Mouse (Mus musculus) erythroblast, adult 5-6 weeks (primary cell): ENCODE data around the gene Olfr1362. TPM values are rescaled to one million over a fixed set of nuclear protein-coding genes. Genes with fewer than 3 reads are reported as not detected.

Experiments used
- ATAC-seq: replicated peaks from 2 replicates; pipeline ENCODE4 v1.8.0; 2016; ENCODE audit warnings: moderate number of reproducible peaks, mild to moderate bottlenecking, moderate TSS enrichment, inconsistent platforms; ENCODE audit not compliant: poor library complexity, low FRiP score, severe bottlenecking
- total RNA-seq, 2 experiments: library from RNA; stranded (forward) in 1 of 2; stranded (reverse) in 1 of 2; fragments of 150-400 nt in 1 of 2; fragments of 200-764, 138-1000 nt in 1 of 2; gene quantifications; 2 replicates each; pipeline versions ENCODE4 v1.2.3 to v1.2.4; 2015 to 2017; ENCODE audit warnings: low replicate concordance in 2 of 2

Gene Olfr1362
- total RNA-seq (2015; ENCODE audit: low replicate concordance) (not detected in 2 replicates), total RNA-seq (2017; ENCODE audit: low replicate concordance) (not detected in 2 replicates)

DNA sequence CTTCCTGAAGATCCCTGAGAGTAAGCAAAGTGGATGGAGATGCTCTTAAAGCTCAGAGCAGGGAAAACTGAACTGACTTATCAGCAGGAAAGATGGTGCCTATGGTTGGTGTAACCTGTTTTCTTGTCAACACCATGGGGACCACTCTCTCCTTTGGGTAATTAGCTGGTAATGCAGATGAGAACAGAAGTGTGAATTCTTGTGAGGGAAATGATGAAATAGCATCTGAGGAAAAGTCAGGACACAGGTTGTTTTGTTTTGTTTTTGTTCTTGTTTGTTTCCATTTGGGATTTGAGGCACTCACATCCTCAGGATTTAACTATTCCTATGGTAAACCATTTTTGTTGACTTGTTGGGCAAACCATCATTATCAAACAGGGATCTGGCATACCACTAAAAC is at the start of gene Olfr1362:
Olfr1362 (minus strand) TSS at position 101 of the 400 bp plus-strand sequence.
- ATAC-seq = no peak

DNA sequence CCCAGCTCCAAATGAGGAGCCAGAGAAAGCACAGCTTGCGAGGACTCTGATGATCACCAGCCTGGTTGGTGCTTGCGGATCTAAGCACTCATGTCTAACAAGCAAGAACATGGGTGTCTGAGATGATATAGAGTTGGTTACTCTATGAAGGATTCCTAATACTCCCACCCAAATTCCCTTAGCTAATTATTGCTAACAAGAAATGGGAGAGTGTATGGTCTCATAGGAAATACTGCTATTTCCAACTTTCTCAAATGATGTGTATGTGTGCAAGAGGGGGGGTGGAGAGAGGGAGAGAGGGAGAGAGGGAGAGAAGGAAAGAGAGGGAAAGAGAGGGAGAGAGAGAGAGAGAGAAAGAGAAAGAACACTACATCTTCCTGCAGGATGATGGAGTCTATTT is 49.5 kb upstream of the Olfr1362 start, which contains the start of gene Olfr1361:
Olfr1361 (minus strand) TSS at position 101 of the 400 bp plus-strand sequence.
- no peak for ATAC-seq

DNA sequence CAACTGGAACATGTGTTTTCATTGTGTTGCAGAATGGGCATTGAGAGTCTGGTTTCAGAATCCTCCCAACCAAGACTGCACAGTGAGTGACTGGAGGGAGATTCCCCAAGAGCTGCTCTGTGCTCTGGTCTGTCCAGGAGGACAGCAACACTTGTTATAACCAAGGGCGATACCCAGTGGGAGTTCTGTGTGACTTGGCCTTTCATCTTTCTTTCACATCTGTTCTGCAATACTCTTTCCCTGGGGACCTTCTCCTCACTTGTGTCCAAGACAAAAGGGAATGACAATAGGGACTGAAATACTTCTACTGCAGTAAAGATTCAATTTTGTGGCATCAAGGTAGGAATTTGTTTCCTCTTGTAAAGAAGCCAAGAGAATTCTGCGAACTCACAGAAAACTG is 28.6 kb upstream of the Olfr1362 start, which contains the start of gene Olfr11:
Olfr11 (minus strand) TSS at position 101 of the 400 bp plus-strand sequence.
- ATAC-seq = no peak

DNA sequence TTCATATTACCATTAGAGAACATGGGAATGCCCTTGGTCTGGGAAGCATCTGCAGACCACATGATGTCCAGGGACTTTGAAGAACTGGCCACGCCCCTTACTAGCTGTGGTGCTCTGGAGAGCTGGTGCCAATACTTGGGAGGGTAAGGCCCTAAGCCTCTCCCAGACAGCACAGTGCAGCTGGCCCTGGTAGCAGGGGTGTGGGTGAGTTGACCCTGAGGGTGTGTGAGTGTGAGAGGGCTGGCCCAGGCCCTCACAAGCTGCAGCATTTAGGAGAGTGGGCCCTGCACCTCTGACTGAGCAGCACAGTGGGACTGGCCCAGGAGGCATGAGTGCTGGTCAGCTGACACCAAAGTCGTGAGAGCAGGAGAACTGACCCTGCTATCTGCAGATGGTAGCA is 22.2 kb downstream of the Olfr1362 start:
- ATAC-seq = no peak; the same call in 1 of the 2 replicates

DNA sequence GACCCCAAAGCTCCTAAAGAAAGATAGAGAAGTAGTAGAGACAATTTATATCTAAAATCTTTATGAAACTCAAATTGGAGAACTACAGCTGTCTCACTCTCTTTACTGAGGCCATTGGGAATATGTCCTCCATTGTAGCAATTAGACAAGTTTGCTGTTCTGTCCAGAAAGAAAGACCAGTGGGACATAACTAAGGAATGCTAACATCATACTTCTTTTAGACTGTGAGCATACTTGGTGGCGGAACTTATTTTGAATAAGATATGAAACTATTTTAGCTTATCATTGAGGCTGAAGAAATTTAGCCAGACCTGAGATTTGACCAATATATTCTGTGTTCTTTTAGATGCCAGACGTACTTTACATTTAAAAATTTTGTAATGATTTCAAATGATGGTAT is 32.2 kb downstream of the Olfr1362 start, which contains the start of gene Olfr1364:
Olfr1364 (minus strand) TSS at position 101 of the 400 bp plus-strand sequence.
- ATAC-seq = no peak

Other genes starting within 250 kb of the Olfr1362 start
Only the 30 nearest of the 34 such genes appear.
- gene Pgbd1, start 173.0 kb downstream of the Olfr1362 start, total RNA-seq (2015; ENCODE audit: low replicate concordance) = not detected in 2 replicates
- 1.1 TPM in 1 of 2 replicates, not detected in the other for gene Pgbd1, start 173.0 kb downstream of the Olfr1362 start, total RNA-seq (2017; ENCODE audit: low replicate concordance)
- 3.8 and 4.8 TPM in 2 replicates for gene Zscan26, start 160.3 kb downstream of the Olfr1362 start, total RNA-seq (2015; ENCODE audit: low replicate concordance)
- 1.7 and 2.2 TPM in 2 replicates for gene Zscan26, start 160.3 kb downstream of the Olfr1362 start, total RNA-seq (2017; ENCODE audit: low replicate concordance)
- gene Nkapl, start 145.5 kb downstream of the Olfr1362 start, total RNA-seq (2015; ENCODE audit: low replicate concordance) = 1.3 TPM in 1 of 2 replicates, not detected in the other
- not detected in 2 replicates for gene Nkapl, start 145.5 kb downstream of the Olfr1362 start, total RNA-seq (2017; ENCODE audit: low replicate concordance)
- not detected in 2 replicates for gene Zkscan4, start 135.1 kb downstream of the Olfr1362 start, total RNA-seq (2015; ENCODE audit: low replicate concordance)
- gene Zkscan4, start 135.1 kb downstream of the Olfr1362 start, total RNA-seq (2017; ENCODE audit: low replicate concordance) = not detected in 2 replicates
- gene Gm10065, start 134.6 kb downstream of the Olfr1362 start, total RNA-seq (2015; ENCODE audit: low replicate concordance) = not detected in 2 replicates
- not detected in 2 replicates for gene Gm10065, start 134.6 kb downstream of the Olfr1362 start, total RNA-seq (2017; ENCODE audit: low replicate concordance)
- gene AK157302, start 118.8 kb downstream of the Olfr1362 start, total RNA-seq (2015; ENCODE audit: low replicate concordance) = 0.77 and 5.6 TPM in 2 replicates
- gene AK157302, start 118.8 kb downstream of the Olfr1362 start, total RNA-seq (2017; ENCODE audit: low replicate concordance) = 7.8 and 15.1 TPM in 2 replicates
- gene Gm11273, start 112.6 kb downstream of the Olfr1362 start, total RNA-seq (2015; ENCODE audit: low replicate concordance) = 12.1 TPM in 1 of 2 replicates, not detected in the other
- gene Gm11273, start 112.6 kb downstream of the Olfr1362 start, total RNA-seq (2017; ENCODE audit: low replicate concordance) = 1.3 TPM in 1 of 2 replicates, not detected in the other
- gene Zkscan8, start 82.9 kb downstream of the Olfr1362 start, total RNA-seq (2015; ENCODE audit: low replicate concordance) = 2.1 and 5.4 TPM in 2 replicates
- 1.7 and 3.4 TPM in 2 replicates for gene Zkscan8, start 82.9 kb downstream of the Olfr1362 start, total RNA-seq (2017; ENCODE audit: low replicate concordance)
- not detected in 2 replicates for gene Olfr1366, start 71.2 kb downstream of the Olfr1362 start, total RNA-seq (2015; ENCODE audit: low replicate concordance)
- gene Olfr1366, start 71.2 kb downstream of the Olfr1362 start, total RNA-seq (2017; ENCODE audit: low replicate concordance) = not detected in 2 replicates
- not detected in 2 replicates for gene Olfr1535, start 54.1 kb downstream of the Olfr1362 start, total RNA-seq (2015; ENCODE audit: low replicate concordance)
- 0.84 TPM in 1 of 2 replicates, not detected in the other for gene Olfr1535, start 54.1 kb downstream of the Olfr1362 start, total RNA-seq (2017; ENCODE audit: low replicate concordance)
- gene Olfr1364, start 32.3 kb downstream of the Olfr1362 start, total RNA-seq (2015; ENCODE audit: low replicate concordance) = not detected in 2 replicates
- gene Olfr1364, start 32.3 kb downstream of the Olfr1362 start, total RNA-seq (2017; ENCODE audit: low replicate concordance) = not detected in 2 replicates
- gene Olfr11, start 28.5 kb upstream of the Olfr1362 start, total RNA-seq (2015; ENCODE audit: low replicate concordance) = not detected in 2 replicates
- not detected in 2 replicates for gene Olfr11, start 28.5 kb upstream of the Olfr1362 start, total RNA-seq (2017; ENCODE audit: low replicate concordance)
- gene Olfr1361, start 49.4 kb upstream of the Olfr1362 start, total RNA-seq (2015; ENCODE audit: low replicate concordance) = not detected in 2 replicates
- gene Olfr1361, start 49.4 kb upstream of the Olfr1362 start, total RNA-seq (2017; ENCODE audit: low replicate concordance) = not detected in 2 replicates
- gene Olfr1360, start 63.4 kb upstream of the Olfr1362 start, total RNA-seq (2015; ENCODE audit: low replicate concordance) = not detected in 2 replicates
- gene Olfr1360, start 63.4 kb upstream of the Olfr1362 start, total RNA-seq (2017; ENCODE audit: low replicate concordance) = not detected in 2 replicates
- not detected in 2 replicates for gene Olfr1359, start 84.1 kb upstream of the Olfr1362 start, total RNA-seq (2015; ENCODE audit: low replicate concordance)
- 0.34 and 0.42 TPM in 2 replicates for gene Olfr1359, start 84.1 kb upstream of the Olfr1362 start, total RNA-seq (2017; ENCODE audit: low replicate concordance)
- gene Hist1h2bl, start 102.1 kb upstream of the Olfr1362 start, total RNA-seq (2015; ENCODE audit: low replicate concordance) = 91.5 and 110 TPM in 2 replicates
- gene Hist1h2bl, start 102.1 kb upstream of the Olfr1362 start, total RNA-seq (2017; ENCODE audit: low replicate concordance) = 213 and 268 TPM in 2 replicates
- 6.1 TPM in 1 of 2 replicates, not detected in the other for gene Hist1h2ai, start 102.4 kb upstream of the Olfr1362 start, total RNA-seq (2015; ENCODE audit: low replicate concordance)
- gene Hist1h2ai, start 102.4 kb upstream of the Olfr1362 start, total RNA-seq (2017; ENCODE audit: low replicate concordance) = 1,027 and 1,342 TPM in 2 replicates
- gene Hist1h3h, start 103.6 kb upstream of the Olfr1362 start, total RNA-seq (2015; ENCODE audit: low replicate concordance) = 16.7 TPM in 1 of 2 replicates, not detected in the other
- 69.1 and 159 TPM in 2 replicates for gene Hist1h3h, start 103.6 kb upstream of the Olfr1362 start, total RNA-seq (2017; ENCODE audit: low replicate concordance)
- gene Hist1h2bm, start 108.0 kb upstream of the Olfr1362 start, total RNA-seq (2015; ENCODE audit: low replicate concordance) = 65.8 and 82.8 TPM in 2 replicates
- gene Hist1h2bm, start 108.0 kb upstream of the Olfr1362 start, total RNA-seq (2017; ENCODE audit: low replicate concordance) = 254 and 277 TPM in 2 replicates
- not detected in 2 replicates for gene Hist1h4j, start 121.0 kb upstream of the Olfr1362 start, total RNA-seq (2015; ENCODE audit: low replicate concordance)
- gene Hist1h4j, start 121.0 kb upstream of the Olfr1362 start, total RNA-seq (2017; ENCODE audit: low replicate concordance) = 148 and 152 TPM in 2 replicates
- 10.4 and 16.9 TPM in 2 replicates for gene Hist1h4k, start 136.5 kb upstream of the Olfr1362 start, total RNA-seq (2015; ENCODE audit: low replicate concordance)
- 714 and 903 TPM in 2 replicates for gene Hist1h4k, start 136.5 kb upstream of the Olfr1362 start, total RNA-seq (2017; ENCODE audit: low replicate concordance)
- gene Hist1h2ak, start 139.8 kb upstream of the Olfr1362 start, total RNA-seq (2015; ENCODE audit: low replicate concordance) = 39.2 and 75.4 TPM in 2 replicates
- 730 and 899 TPM in 2 replicates for gene Hist1h2ak, start 139.8 kb upstream of the Olfr1362 start, total RNA-seq (2017; ENCODE audit: low replicate concordance)
- gene Hist1h2bn, start 140.1 kb upstream of the Olfr1362 start, total RNA-seq (2015; ENCODE audit: low replicate concordance) = 229 and 365 TPM in 2 replicates
- gene Hist1h2bn, start 140.1 kb upstream of the Olfr1362 start, total RNA-seq (2017; ENCODE audit: low replicate concordance) = 952 and 1,236 TPM in 2 replicates
- 491 and 530 TPM in 2 replicates for gene Hist1h1b, start 166.6 kb upstream of the Olfr1362 start, total RNA-seq (2015; ENCODE audit: low replicate concordance)
- 1,333 and 2,653 TPM in 2 replicates for gene Hist1h1b, start 166.6 kb upstream of the Olfr1362 start, total RNA-seq (2017; ENCODE audit: low replicate concordance)
- 143 and 204 TPM in 2 replicates for gene Hist1h3i, start 169.3 kb upstream of the Olfr1362 start, total RNA-seq (2015; ENCODE audit: low replicate concordance)
- 142 and 186 TPM in 2 replicates for gene Hist1h3i, start 169.3 kb upstream of the Olfr1362 start, total RNA-seq (2017; ENCODE audit: low replicate concordance)
- gene Hist1h2an, start 173.2 kb upstream of the Olfr1362 start, total RNA-seq (2015; ENCODE audit: low replicate concordance) = not detected in 2 replicates
- 456 and 497 TPM in 2 replicates for gene Hist1h2an, start 173.2 kb upstream of the Olfr1362 start, total RNA-seq (2017; ENCODE audit: low replicate concordance)
- 4.4 and 5.8 TPM in 2 replicates for gene Hist1h2bp, start 173.4 kb upstream of the Olfr1362 start, total RNA-seq (2015; ENCODE audit: low replicate concordance)
- gene Hist1h2bp, start 173.4 kb upstream of the Olfr1362 start, total RNA-seq (2017; ENCODE audit: low replicate concordance) = 33.7 and 47.3 TPM in 2 replicates
- 197 and 261 TPM in 2 replicates for gene Hist1h2bq, start 196.2 kb upstream of the Olfr1362 start, total RNA-seq (2015; ENCODE audit: low replicate concordance)
- 24.3 and 156 TPM in 2 replicates for gene Hist1h2bq, start 196.2 kb upstream of the Olfr1362 start, total RNA-seq (2017; ENCODE audit: low replicate concordance)
- 63.1 and 86.1 TPM in 2 replicates for gene Hist1h2ao, start 196.4 kb upstream of the Olfr1362 start, total RNA-seq (2015; ENCODE audit: low replicate concordance)
- gene Hist1h2ao, start 196.4 kb upstream of the Olfr1362 start, total RNA-seq (2017; ENCODE audit: low replicate concordance) = 517 TPM in 1 of 2 replicates, not detected in the other
- gene Hist1h4m, start 197.7 kb upstream of the Olfr1362 start, total RNA-seq (2015; ENCODE audit: low replicate concordance) = 71.7 and 77.6 TPM in 2 replicates
- gene Hist1h4m, start 197.7 kb upstream of the Olfr1362 start, total RNA-seq (2017; ENCODE audit: low replicate concordance) = 860 and 1,014 TPM in 2 replicates